Mouse (Mus musculus) layer of hippocampus, postnatal 10 days (tissue): ENCODE measurements around the gene Syngr3. TPM values are rescaled to one million over a fixed set of nuclear protein-coding genes. Genes with fewer than 3 reads are reported as not detected.
A peak's percentile ranks its signal among the peaks of the same experiment; 100 is the strongest.
"Not testable (repeated sequence)": the region's sequence is repeated elsewhere in the genome, so short reads cannot be mapped to it uniquely, and the experiment has no call there.

ENCODE experiments used
- DNase-seq, 2 experiments: peaks; one replicate each; pipeline ENCODE4 v3.0.0; 2021; ENCODE audit warnings: low spot score in 2 of 2
- total RNA-seq, 2 experiments: library from RNA; stranded (reverse); gene quantifications; 2 replicates each; pipeline ENCODE4 v1.2.3; 2021

Gene Syngr3
- total RNA-seq, 2 experiments from 2014 or later = 211 to 212 TPM

- DNase-seq = not testable (repeated sequence)
These were observed 30.9 kb upstream of the Syngr3 start for GRCm38 (mm10) chr17:24720616-24721015.

GRCm38 (mm10) chr17:24719494-24720222 lies 29.9 kb upstream of the Syngr3 start:
- DNase-seq = peak; percentile 96 to 98

GRCm38 (mm10) chr17:24718938-24719337 lies 29.2 kb upstream of the Syngr3 start:
- DNase-seq = not testable (repeated sequence)

- DNase-seq = no peak
These were observed 28.2 kb upstream of the Syngr3 start, which contains the start of the genes Rnf151 and Rps2 for GRCm38 (mm10) chr17:24717943-24718342. Rnf151 (minus strand) TSS chr17:24718063. Rps2 (plus strand) TSS chr17:24718116.

- DNase-seq = no peak
These were observed 26.5 kb upstream of the Syngr3 start for GRCm38 (mm10) chr17:24716166-24716682.

- DNase-seq = no peak
These were observed 25.8 kb upstream of the Syngr3 start for GRCm38 (mm10) chr17:24715556-24715955.

GRCm38 (mm10) chr17:24708646-24709045 lies 18.9 kb upstream of the Syngr3 start:
- no peak for DNase-seq

GRCm38 (mm10) chr17:24707801-24708425 lies 18.2 kb upstream of the Syngr3 start:
- DNase-seq = no peak

GRCm38 (mm10) chr17:24706982-24707800 lies 17.4 kb upstream of the Syngr3 start, which contains the start of gene Tbl3:
Tbl3 (minus strand) TSS chr17:24707660.
- DNase-seq = peak; percentile 96

- no peak for DNase-seq
These were observed 16.1 kb upstream of the Syngr3 start for GRCm38 (mm10) chr17:24705821-24706220.

- DNase-seq = no peak
These were observed 11.5 kb upstream of the Syngr3 start for GRCm38 (mm10) chr17:24701251-24701650.

GRCm38 (mm10) chr17:24699473-24699872 lies 9.7 kb upstream of the Syngr3 start:
- DNase-seq = no peak

GRCm38 (mm10) chr17:24698715-24699114 lies 9.0 kb upstream of the Syngr3 start:
- no peak for DNase-seq

- DNase-seq = no peak
These were observed 8.2 kb upstream of the Syngr3 start for GRCm38 (mm10) chr17:24697985-24698384.

GRCm38 (mm10) chr17:24696011-24696697 lies 6.4 kb upstream of the Syngr3 start, which contains the start of the genes Gfer and Noxo1:
Gfer (minus strand) TSS chr17:24696156.
Noxo1 (plus strand) TSS chr17:24696234.
- DNase-seq = peak; percentile 80 to 87

- DNase-seq = peak in 1 of 2 experiments; percentile 28
These were observed 5.7 kb upstream of the Syngr3 start for GRCm38 (mm10) chr17:24695326-24696010.

- no peak for DNase-seq
These were observed 2.6 kb upstream of the Syngr3 start for GRCm38 (mm10) chr17:24692385-24692784.

GRCm38 (mm10) chr17:24687599-24687998 lies 2.2 kb downstream of the Syngr3 start:
- no peak for DNase-seq

GRCm38 (mm10) chr17:24687146-24687595 lies 2.6 kb downstream of the Syngr3 start:
- no peak for DNase-seq

GRCm38 (mm10) chr17:24686514-24686913 lies 3.2 kb downstream of the Syngr3 start:
- no peak for DNase-seq
